Mouse (Mus musculus) gastrocnemius, adult 2 months (tissue): ENCODE measurements around the gene Olfr555. TPM values are rescaled to one million over a fixed set of nuclear protein-coding genes. Genes with fewer than 3 reads are reported as not detected.

Experiments
- DNase-seq: peaks from one replicate; pipeline ENCODE4 v3.0.0; 2022
- H3K27ac ChIP-seq: fragments of 200-600 bp; 2 replicates; pipeline ENCODE4 v1.8.1; 2022; ENCODE audit warnings: mild to moderate bottlenecking
- H3K4me3 ChIP-seq: fragments of 200-600 bp; 2 replicates; pipeline ENCODE4 v1.8.1; 2022; ENCODE audit warnings: mild to moderate bottlenecking, moderate library complexity
- CTCF ChIP-seq: fragments of 200-600 bp; IDR thresholded peaks from 2 replicates; pipeline ENCODE4 v1.8.1; 2022; ENCODE audit warnings: antibody characterized with exemption, mild to moderate bottlenecking, moderate library complexity
- intact Hi-C: fragments of 180-260 bp; cut with DNase I; formaldehyde crosslinking; loops from one replicate; pipeline ENCODE4 v1.15.1; 2025
- total RNA-seq, 2 experiments: library from RNA; stranded (reverse); gene quantifications; 2 replicates each; pipeline ENCODE4 v1.2.3; 2021

The Olfr555 gene
- total RNA-seq, 2 experiments from 2014 or later, result not detected

GRCm38 (mm10) chr7:102698461-102698860, 39.8 kb downstream of the Olfr555 start:
- H3K4me3 ChIP-seq, result no peak overlapping the region
- no peak for DNase-seq
- TF ChIP-seq CTCF, result no peak
- intact Hi-C loops, result no loop called here
- no peak overlapping the region for H3K27ac ChIP-seq

DNA sequence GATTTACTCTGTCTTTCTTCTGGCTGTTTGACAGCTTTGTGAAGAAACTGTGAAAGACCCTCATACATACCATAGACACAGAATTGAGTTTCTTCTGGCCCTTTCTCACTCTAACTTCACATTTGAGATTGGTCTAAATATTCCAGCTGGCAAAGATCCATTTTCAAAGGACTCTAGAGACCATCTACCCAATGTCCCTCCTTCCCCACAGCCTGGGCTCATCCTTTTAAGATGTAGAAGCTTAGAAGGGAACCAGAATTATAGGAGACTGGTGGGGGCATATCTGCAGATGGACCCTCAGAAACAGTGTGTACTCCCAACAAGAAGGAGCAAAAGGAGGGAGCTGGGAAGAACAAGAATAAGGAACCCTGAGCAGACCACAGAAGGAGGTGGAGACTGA, 43.3 kb downstream of the Olfr555 start, which contains the start of gene Olfr558:
Gene Olfr558, plus strand, starts transcription at position 301 of the 400 bp plus-strand sequence.
- TF ChIP-seq CTCF, result no peak
- DNase-seq, result no peak
- peak within 1 kb of the TSS; percentile 46 for H3K4me3 ChIP-seq
- peak within 1 kb of the TSS; percentile 53; the same call in 1 of the 2 replicates for H3K27ac ChIP-seq
- intact Hi-C loops, result no loop called here

Other genes with a start within 250 kb of the Olfr555 start
- 10 to 100 TPM; 15.3 to 21.8 TPM for gene Rrm1, start 217.1 kb upstream of the Olfr555 start, total RNA-seq
- not detected for gene Olfr543, start 177.1 kb upstream of the Olfr555 start, total RNA-seq
- gene Olfr544, start 170.5 kb upstream of the Olfr555 start, total RNA-seq, result not detected
- not detected for gene Olfr545, start 159.2 kb upstream of the Olfr555 start, total RNA-seq
- not detected for gene Olfr547, start 124.1 kb upstream of the Olfr555 start, total RNA-seq
- gene Olfr548-ps1, start 117.9 kb upstream of the Olfr555 start, total RNA-seq, result not detected
- gene Olfr549, start 109.0 kb upstream of the Olfr555 start, total RNA-seq, result not detected
- 1 to 10 TPM; 2.4 to 3.4 TPM for gene Trim21, start 93.3 kb upstream of the Olfr555 start, total RNA-seq
- under 1 TPM in 1 of 2 experiments, not detected in 1; 0.17 TPM for gene Olfr550, start 87.4 kb upstream of the Olfr555 start, total RNA-seq
- not detected for gene Olfr551, start 66.9 kb upstream of the Olfr555 start, total RNA-seq
- gene Olfr552, start 61.1 kb upstream of the Olfr555 start, total RNA-seq, result under 1 TPM; 0.06 to 0.20 TPM
- not detected for gene Olfr553, start 40.6 kb upstream of the Olfr555 start, total RNA-seq
- not detected for gene Olfr554, start 20.4 kb upstream of the Olfr555 start, total RNA-seq
- not detected for gene Olfr556, start 6.1 kb downstream of the Olfr555 start, total RNA-seq
- 1 to 10 TPM; 4.0 to 4.8 TPM for gene Trim68, start 28.5 kb downstream of the Olfr555 start, total RNA-seq
- gene Olfr557, start 37.1 kb downstream of the Olfr555 start, total RNA-seq, result not detected
- 1 to 10 TPM; 1.4 to 1.5 TPM for gene Olfr558, start 43.4 kb downstream of the Olfr555 start, total RNA-seq
- not detected for gene Olfr33, start 60.2 kb downstream of the Olfr555 start, total RNA-seq
- not detected for gene Olfr559, start 68.7 kb downstream of the Olfr555 start, total RNA-seq
- gene Olfr560, start 100.5 kb downstream of the Olfr555 start, total RNA-seq, result not detected
- under 1 TPM; 0.33 to 0.61 TPM for gene Olfr78, start 100.6 kb downstream of the Olfr555 start, total RNA-seq
- not detected for gene Olfr561, start 112.4 kb downstream of the Olfr555 start, total RNA-seq
- gene Olfr564, start 144.7 kb downstream of the Olfr555 start, total RNA-seq, result not detected
- gene Olfr566, start 199.9 kb downstream of the Olfr555 start, total RNA-seq, result not detected
- gene Olfr568, start 218.3 kb downstream of the Olfr555 start, total RNA-seq, result not detected
- not detected for gene Olfr569, start 232.1 kb downstream of the Olfr555 start, total RNA-seq
- gene Olfr570, start 235.8 kb downstream of the Olfr555 start, total RNA-seq, result not detected